Mouse (Mus musculus) forebrain, postnatal 0 days (tissue): ENCODE measurements around the gene Amdhd2. TPM values are rescaled to one million over a fixed set of nuclear protein-coding genes. Genes with fewer than 3 reads are reported as not detected.
"Not testable (repeated sequence)": the region's sequence is repeated elsewhere in the genome, so short reads cannot be mapped to it uniquely, and the experiment has no call there.

Experiments
- ATAC-seq: fragments of 200-750 bp; cut with Nextera tagmentation; 2 replicates; pipeline ENCODE4 v1.8.0; 2017; ENCODE audit warnings: mild to moderate bottlenecking, moderate library complexity
- DNase-seq: peaks from one replicate; pipeline ENCODE4 v3.0.0-alpha.2; 2015
- H3K27ac ChIP-seq: fragments of 300-500 bp; sonication (generic); 2 replicates; pipeline ENCODE4 v1.5.1; 2014; ENCODE audit warnings: low read depth, mild to moderate bottlenecking, antibody characterized with exemption, low read length, moderate library complexity, mixed read lengths
- H3K27me3 ChIP-seq: fragments of 300-500 bp; sonication (generic); 2 replicates; pipeline ENCODE4 v1.6.1; 2014; ENCODE audit warnings: mild to moderate bottlenecking, low read length, mixed read lengths; ENCODE audit not compliant: insufficient read depth
- H3K36me3 ChIP-seq: fragments of 300-500 bp; sonication (generic); 2 replicates; pipeline ENCODE4 v1.6.1; 2014; ENCODE audit warnings: mild to moderate bottlenecking, moderate library complexity; ENCODE audit not compliant: insufficient read depth
- H3K4me1 ChIP-seq: fragments of 300-500 bp; sonication (generic); 2 replicates; pipeline ENCODE4 v1.6.1; 2014; ENCODE audit warnings: antibody characterized with exemption; ENCODE audit not compliant: insufficient read depth
- H3K4me2 ChIP-seq: fragments of 300-500 bp; sonication (generic); 2 replicates; pipeline ENCODE4 v1.6.1; 2014; ENCODE audit warnings: low read depth, mild to moderate bottlenecking, moderate library complexity
- H3K4me3 ChIP-seq: fragments of 300-500 bp; sonication (generic); 2 replicates; pipeline ENCODE4 v1.5.1; 2014; ENCODE audit warnings: low read depth, low read length, mixed read lengths
- H3K9ac ChIP-seq: fragments of 300-500 bp; sonication (generic); 2 replicates; pipeline ENCODE4 v1.6.1; 2014; ENCODE audit warnings: mild to moderate bottlenecking
- H3K9me3 ChIP-seq: fragments of 300-500 bp; sonication (generic); 2 replicates; pipeline ENCODE4 v1.6.1; 2016; ENCODE audit warnings: low read length
- CTCF ChIP-seq: sonication (generic); IDR thresholded peaks from 2 replicates; pipeline ENCODE4 v1.5.1; 2016; ENCODE audit warnings: antibody characterized with exemption, control low read depth, low read depth
- WGBS: fragments of 180-500 bp; shearing (Covaris S2); extraction: QIAGEN DNeasy Blood & Tissue Kit; methylation state at CpG from one replicate; pipeline ENCODE4 v1.1.7; 2014; 5-methylcytosine and 5-hydroxymethylcytosine counted together
- polyA plus RNA-seq: library from polyadenylated mRNA; unstranded; fragments of >200 nt; fragmentation: Nextera tagmentation; extraction: Ambion mirVana; gene quantifications from 2 replicates; pipeline ENCODE4 v1.2.1, GENCODE M21; 2015
- total RNA-seq: library from RNA; depleted of rRNA; stranded (reverse); fragments of >200 nt; gene quantifications from 2 replicates; pipeline ENCODE4 v1.2.3, GENCODE M21; 2014; rRNA removed

The Amdhd2 gene
- total and polyA plus RNA-seq, 2 experiments from 2014 or later, result 34.5 to 47.6 TPM

DNA sequence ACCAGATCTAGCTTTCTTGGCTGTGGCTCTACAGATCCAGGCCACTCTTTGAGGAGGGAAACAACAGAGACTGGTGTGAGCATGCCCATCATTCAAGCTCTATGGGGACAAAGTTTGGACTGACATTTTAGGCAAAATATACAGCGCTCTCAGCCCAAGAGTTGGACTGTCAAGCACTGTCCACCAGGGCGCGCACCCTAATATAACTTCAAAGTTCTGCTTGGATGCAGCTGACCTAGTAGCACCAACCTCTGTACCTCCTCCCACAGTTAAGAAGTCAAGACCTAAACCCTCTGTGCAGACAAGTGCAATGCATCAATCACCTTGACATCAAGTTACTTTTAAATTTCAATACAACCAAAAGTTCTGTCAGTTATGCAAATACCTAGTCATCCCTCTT, 32.0 kb downstream of the Amdhd2 start:
- Histone ChIP-seq H3K27ac (no peak overlapping the region), H3K27me3 (no peaks in the 10 kb centered on the region), H3K4me3 (no peak overlapping the region), H3K4me2 (no peak overlapping the region), H3K4me1 (no peaks in the 10 kb centered on the region), H3K9me3 (no peaks in the 10 kb centered on the region), H3K9ac (no peak overlapping the region), H3K36me3 (no peaks in the 10 kb centered on the region)
- WGBS, result 90% methylated on average over 3 of the region's 3 CpGs
- no peak for TF ChIP-seq CTCF
- ATAC-seq (no peak), DNase-seq (no peak)

DNA sequence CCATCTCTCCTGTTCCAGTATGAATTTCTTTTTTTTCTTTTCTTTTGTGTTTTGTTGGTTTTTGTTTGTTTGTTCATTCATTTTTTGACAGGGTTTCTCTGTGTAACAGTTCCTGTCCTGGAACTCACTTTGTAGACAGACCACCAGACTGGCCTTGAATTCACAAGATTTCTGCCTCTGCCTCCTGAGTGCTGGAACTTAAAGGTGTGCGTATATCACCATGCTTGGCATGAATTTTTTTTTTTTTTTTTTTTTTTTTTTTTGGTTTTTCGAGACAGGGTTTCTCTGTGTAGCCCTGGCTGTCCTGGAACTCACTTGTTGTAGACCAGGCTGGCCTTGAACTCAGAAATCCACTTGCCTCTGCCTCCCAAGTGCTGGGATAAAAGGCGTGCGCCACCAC, 34.3 kb downstream of the Amdhd2 start:
- H3K27ac ChIP-seq, H3K4me1 ChIP-seq, DNase-seq, H3K9ac ChIP-seq, ATAC-seq, H3K4me3 ChIP-seq, H3K9me3 ChIP-seq, H3K36me3 ChIP-seq, H3K4me2 ChIP-seq, H3K27me3 ChIP-seq: not testable (repeated sequence)
- WGBS, result 84% methylated on average over 4 of the region's 4 CpGs

DNA sequence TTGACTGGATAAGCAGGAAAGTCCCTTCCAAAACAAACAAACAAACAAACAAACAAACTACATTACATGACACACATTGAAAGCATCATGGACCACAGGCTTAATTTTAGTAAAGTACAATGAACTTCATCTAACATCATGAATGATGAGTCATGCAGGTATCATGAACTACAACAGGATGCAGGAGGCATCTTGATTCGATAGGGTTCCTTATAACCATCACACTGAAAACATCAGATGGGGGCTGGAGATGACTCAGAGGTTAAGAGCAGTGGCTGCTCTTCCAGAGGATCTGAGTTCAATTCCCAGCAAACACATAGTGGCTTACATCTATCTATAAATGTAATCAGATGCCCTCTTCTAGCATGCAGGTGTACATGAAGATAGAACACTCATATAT, 36.0 kb downstream of the Amdhd2 start:
- H3K4me2 ChIP-seq, result no peak overlapping the region
- no peak for TF ChIP-seq CTCF
- H3K9ac ChIP-seq, result no peak overlapping the region
- H3K4me1 ChIP-seq, result no peaks in the 10 kb centered on the region
- H3K27me3 ChIP-seq, result no peaks in the 10 kb centered on the region
- H3K4me3 ChIP-seq, result no peak overlapping the region
- 85% methylated on average over 1 of the region's 1 CpGs for WGBS
- ATAC-seq, result no peak
- no peaks in the 10 kb centered on the region for H3K9me3 ChIP-seq
- H3K36me3 ChIP-seq, result no peaks in the 10 kb centered on the region
- no peak overlapping the region for H3K27ac ChIP-seq
- DNase-seq, result no peak

DNA sequence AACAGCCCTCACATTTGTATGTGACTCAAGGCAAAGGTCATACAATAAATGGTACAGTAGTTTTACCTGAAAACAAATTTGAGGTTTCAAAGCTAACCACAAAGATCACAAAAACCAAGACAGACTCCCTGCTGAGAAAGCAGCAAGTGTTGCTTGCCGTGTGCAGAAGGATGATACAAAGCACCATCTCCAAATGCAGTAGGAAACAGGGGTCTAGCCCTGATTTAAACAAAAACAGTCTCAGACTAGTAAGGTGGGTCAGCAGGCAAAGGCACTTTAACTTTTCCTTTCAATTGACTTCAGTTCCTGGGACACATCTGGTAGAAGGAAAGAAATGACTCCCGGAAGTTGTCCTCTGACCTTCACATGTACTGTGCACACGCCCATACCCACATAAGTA, 36.8 kb downstream of the Amdhd2 start:
- Histone ChIP-seq H3K4me2 (no peak overlapping the region), H3K9ac (no peak overlapping the region), H3K27me3 (no peaks in the 10 kb centered on the region), H3K27ac (no peak overlapping the region), H3K9me3 (no peaks in the 10 kb centered on the region), H3K36me3 (no peaks in the 10 kb centered on the region), H3K4me3 (no peak overlapping the region), H3K4me1 (no peaks in the 10 kb centered on the region)
- no peak for TF ChIP-seq CTCF
- DNase-seq, result no peak
- no peak for ATAC-seq
- WGBS, result 83% methylated on average over 3 of the region's 3 CpGs

DNA sequence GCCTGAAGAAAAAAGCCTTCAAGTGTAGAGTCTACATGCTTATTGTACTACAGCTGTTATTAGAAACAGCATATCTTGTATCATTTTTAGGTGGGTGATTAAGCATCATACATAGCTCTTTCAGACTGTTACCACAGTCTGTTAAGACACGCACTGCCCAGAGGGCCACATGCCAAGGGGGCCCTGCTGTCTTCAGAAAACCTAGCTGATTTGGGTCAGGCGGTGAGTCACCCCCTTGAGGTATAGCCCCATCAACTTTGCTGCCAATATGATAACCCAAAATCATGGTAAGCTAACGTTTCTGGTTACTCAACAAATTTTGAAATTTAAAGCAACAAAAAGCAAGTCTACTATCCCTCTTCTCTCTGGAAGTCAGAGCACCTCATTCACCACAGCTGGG, 44.1 kb downstream of the Amdhd2 start:
- DNase-seq, result no peak
- no peak overlapping the region for H3K9ac ChIP-seq

DNA sequence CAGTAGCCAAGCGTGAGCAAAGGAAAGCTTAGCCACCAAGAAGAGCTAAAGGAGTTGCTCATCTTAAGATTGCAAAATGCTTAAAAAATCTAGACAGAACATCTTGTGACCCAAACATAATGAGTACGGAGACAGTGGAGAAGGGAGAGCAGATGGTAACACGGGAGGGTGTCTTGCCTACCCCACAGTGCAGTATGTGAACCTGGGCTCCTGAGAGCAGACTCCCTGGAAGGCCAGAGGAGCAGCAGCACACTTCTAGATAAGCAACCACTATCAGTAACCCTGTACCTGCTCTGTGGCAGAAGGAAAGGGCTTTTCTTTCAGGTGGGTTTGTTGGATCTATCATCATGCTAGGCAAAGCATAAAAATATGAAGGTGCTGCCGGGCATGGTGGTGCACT, 50.5 kb downstream of the Amdhd2 start:
- no peak for TF ChIP-seq CTCF
- Histone ChIP-seq H3K4me2 (no peak overlapping the region), H3K9ac (no peak overlapping the region), H3K9me3 (no peaks in the 10 kb centered on the region), H3K36me3 (peaks cover 4% of the 10 kb centered on the region), H3K4me3 (no peak overlapping the region), H3K4me1 (peaks cover 5% of the 10 kb centered on the region; the same call in 1 of the 2 replicates), H3K27ac (no peak overlapping the region), H3K27me3 (no peaks in the 10 kb centered on the region)
- 77% methylated on average over 4 of the region's 4 CpGs for WGBS
- ATAC-seq, result no peak
- no peak for DNase-seq

More for the DNA sequence above, 44.1 kb downstream of the Amdhd2 start:
- Histone ChIP-seq H3K9me3 (no peaks in the 10 kb centered on the region), H3K4me3 (no peak overlapping the region), H3K27ac (no peak overlapping the region), H3K4me1 (peaks cover 5% of the 10 kb centered on the region; the same call in 1 of the 2 replicates), H3K4me2 (no peak overlapping the region), H3K27me3 (no peaks in the 10 kb centered on the region), H3K36me3 (no peaks in the 10 kb centered on the region)
- 86% methylated on average over 3 of the region's 3 CpGs for WGBS
- no peak for ATAC-seq
- TF ChIP-seq CTCF, result no peak

DNA sequence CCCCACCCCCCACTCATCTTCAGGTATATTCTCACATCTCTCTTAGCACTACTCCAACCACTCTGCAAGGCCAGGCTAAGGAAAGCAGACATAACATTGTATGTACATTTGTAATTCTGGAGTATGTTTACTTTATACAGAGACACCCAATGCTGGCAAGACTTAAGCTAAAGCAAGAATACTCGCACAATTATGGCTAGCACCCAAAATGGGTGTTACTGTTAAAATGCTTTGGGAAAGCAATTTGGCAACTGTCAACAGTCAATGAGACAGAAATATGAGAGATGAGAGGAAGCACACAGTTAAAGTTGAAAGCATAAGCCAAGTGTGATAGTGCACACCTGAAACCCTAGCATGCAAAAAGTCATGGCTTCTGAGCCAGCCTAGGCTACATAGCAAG, 52.3 kb downstream of the Amdhd2 start:
- Histone ChIP-seq H3K4me3 (no peak overlapping the region), H3K36me3 (peaks cover 6% of the 10 kb centered on the region)
- DNase-seq, result peak; percentile 13

DNA sequence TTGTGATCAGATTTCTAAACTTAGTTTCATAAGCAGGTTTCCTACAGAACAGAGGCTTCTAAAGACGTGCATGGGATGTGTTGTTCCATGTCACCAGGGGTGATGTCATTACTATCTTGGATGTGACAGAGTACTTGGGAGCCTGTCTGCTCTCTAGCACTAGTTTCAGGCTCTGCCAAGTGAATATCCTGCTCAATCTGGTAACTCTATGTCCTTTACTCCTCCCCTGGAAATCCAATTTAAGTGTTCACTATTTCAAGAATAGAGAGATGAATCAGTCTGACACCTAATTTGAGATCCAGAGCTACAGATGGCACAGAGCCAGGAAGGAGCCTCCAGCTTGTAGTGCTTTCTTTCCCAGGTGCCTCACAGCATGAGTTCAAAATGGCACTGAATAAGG, 54.7 kb downstream of the Amdhd2 start:
- TF ChIP-seq CTCF, result no peak
- Histone ChIP-seq H3K27ac (no peak overlapping the region), H3K4me2 (no peak overlapping the region), H3K27me3 (no peaks in the 10 kb centered on the region), H3K9me3 (no peaks in the 10 kb centered on the region), H3K4me3 (no peak overlapping the region), H3K4me1 (no peaks in the 10 kb centered on the region), H3K36me3 (peaks cover 14% of the 10 kb centered on the region), H3K9ac (no peak overlapping the region)
- DNase-seq (peak; percentile 7), ATAC-seq (no peak)
- 52% methylated on average over 1 of the region's 1 CpGs for WGBS

More for the DNA sequence above, 52.3 kb downstream of the Amdhd2 start:
- H3K4me2 ChIP-seq, result no peak overlapping the region
- H3K27ac ChIP-seq, result no peak overlapping the region
- no peak for TF ChIP-seq CTCF
- no peak overlapping the region for H3K9ac ChIP-seq
- ATAC-seq, result no peak
- no peaks in the 10 kb centered on the region for H3K4me1 ChIP-seq
- WGBS, result 60% methylated on average over 1 of the region's 1 CpGs
- H3K27me3 ChIP-seq, result no peaks in the 10 kb centered on the region
- no peaks in the 10 kb centered on the region for H3K9me3 ChIP-seq

Other genes with a start within 250 kb of the Amdhd2 start
- gene Dcpp3, start 246.3 kb downstream of the Amdhd2 start, total RNA-seq, result not detected in 2 replicates
- gene Dcpp3, start 246.3 kb downstream of the Amdhd2 start, polyA plus RNA-seq, result not detected in 2 replicates
- gene Sbp, start 222.1 kb downstream of the Amdhd2 start, total RNA-seq, result not detected in 2 replicates
- not detected in 2 replicates for gene Sbp, start 222.1 kb downstream of the Amdhd2 start, polyA plus RNA-seq
- gene Sbpl, start 208.5 kb downstream of the Amdhd2 start, total RNA-seq, result not detected in 2 replicates
- not detected in 2 replicates for gene Sbpl, start 208.5 kb downstream of the Amdhd2 start, polyA plus RNA-seq
- 0.19 TPM in 1 of 2 replicates, not detected in the other for gene Prss30, start 183.2 kb downstream of the Amdhd2 start, total RNA-seq
- gene Prss30, start 183.2 kb downstream of the Amdhd2 start, polyA plus RNA-seq, result 0.13 and 0.53 TPM in 2 replicates
- gene Prss22, start 165.7 kb downstream of the Amdhd2 start, total RNA-seq, result not detected in 2 replicates
- 0.10 TPM in 1 of 2 replicates, not detected in the other for gene Prss22, start 165.7 kb downstream of the Amdhd2 start, polyA plus RNA-seq
- gene Prss27, start 125.6 kb downstream of the Amdhd2 start, total RNA-seq, result not detected in 2 replicates
- not detected in 2 replicates for gene Prss27, start 125.6 kb downstream of the Amdhd2 start, polyA plus RNA-seq
- gene Kctd5, start 90.3 kb downstream of the Amdhd2 start, total RNA-seq, result 83.4 and 97.6 TPM in 2 replicates
- gene Kctd5, start 90.3 kb downstream of the Amdhd2 start, polyA plus RNA-seq, result 82.2 and 87.2 TPM in 2 replicates
- 50.9 and 55.8 TPM in 2 replicates for gene Pdpk1, start 12.8 kb downstream of the Amdhd2 start, total RNA-seq
- gene Pdpk1, start 12.8 kb downstream of the Amdhd2 start, polyA plus RNA-seq, result 33.8 and 59.0 TPM in 2 replicates
- gene Atp6v0c, start 5.9 kb upstream of the Amdhd2 start, total RNA-seq, result 386 and 489 TPM in 2 replicates
- 1,891 and 2,006 TPM in 2 replicates for gene Atp6v0c, start 5.9 kb upstream of the Amdhd2 start, polyA plus RNA-seq
- 94.5 and 113 TPM in 2 replicates for gene Tbc1d24, start 41.8 kb upstream of the Amdhd2 start, total RNA-seq
- gene Tbc1d24, start 41.8 kb upstream of the Amdhd2 start, polyA plus RNA-seq, result 15.7 and 23.5 TPM in 2 replicates
- gene Ntn3, start 45.8 kb upstream of the Amdhd2 start, total RNA-seq, result 18.3 and 19.6 TPM in 2 replicates
- 2.9 and 4.0 TPM in 2 replicates for gene Ntn3, start 45.8 kb upstream of the Amdhd2 start, polyA plus RNA-seq
- gene Tedc2, start 57.1 kb upstream of the Amdhd2 start, total RNA-seq, result 19.7 and 20.1 TPM in 2 replicates
- 9.6 and 10.0 TPM in 2 replicates for gene Tedc2, start 57.1 kb upstream of the Amdhd2 start, polyA plus RNA-seq
- 6.2 and 7.4 TPM in 2 replicates for gene Ccnf, start 87.7 kb upstream of the Amdhd2 start, total RNA-seq
- 4.1 and 6.9 TPM in 2 replicates for gene Ccnf, start 87.7 kb upstream of the Amdhd2 start, polyA plus RNA-seq
- gene Abca17, start 187.3 kb upstream of the Amdhd2 start, total RNA-seq, result 0.38 and 0.62 TPM in 2 replicates
- 0.70 and 0.86 TPM in 2 replicates for gene Abca17, start 187.3 kb upstream of the Amdhd2 start, polyA plus RNA-seq
- gene Abca3, start 188.2 kb upstream of the Amdhd2 start, total RNA-seq, result 53.0 and 71.2 TPM in 2 replicates
- gene Abca3, start 188.2 kb upstream of the Amdhd2 start, polyA plus RNA-seq, result 15.5 and 22.9 TPM in 2 replicates